Mouse (Mus musculus) stomach, postnatal 0 days (tissue): ENCODE measurements around the gene Dnajc15.

Source experiments
- CTCF ChIP-seq: IDR thresholded peaks from 2 replicates; pipeline ENCODE4 v1.5.1; 2016; ENCODE audit warnings: antibody characterized with exemption, low read depth, mild to moderate bottlenecking, moderate library complexity
- EP300 ChIP-seq: optimal IDR thresholded peaks from 2 replicates; pipeline ENCODE3; 2016; ENCODE audit warnings: antibody characterized with exemption

- TF ChIP-seq CTCF (no peak), EP300 (no peak)
Measured at GRCm38 (mm10) chr14:77801571-77802267, 73.2 kb downstream of the Dnajc15 start.
